Mouse (Mus musculus) lung, adult 2 months (tissue): ENCODE measurements around the gene Apobec1. TPM values are rescaled to one million over a fixed set of nuclear protein-coding genes. Genes with fewer than 3 reads are reported as not detected.

Experiments used
- DNase-seq: peaks from one replicate; pipeline ENCODE4 v3.0.0; 2022
- H3K4me1 ChIP-seq: fragments of 200-500 bp; 2 replicates; pipeline ENCODE4 v1.6.1; 2011; ENCODE audit warnings: low read length; ENCODE audit not compliant: control insufficient read depth, insufficient read depth
- H3K4me3 ChIP-seq: fragments of 200-500 bp; replicated peaks from 2 replicates; pipeline ENCODE3; 2011; ENCODE audit warnings: low read depth, mild to moderate bottlenecking, control low read depth, low read length; ENCODE audit errors: extremely low read depth
- CTCF ChIP-seq: fragments of 200-500 bp; IDR thresholded peaks from 2 replicates; pipeline ENCODE4 v1.5.1; 2011; ENCODE audit warnings: mild to moderate bottlenecking, low read length, control low read depth; ENCODE audit not compliant: insufficient read depth
- POLR2A ChIP-seq: fragments of 200-500 bp; IDR thresholded peaks from 2 replicates; pipeline ENCODE4 v1.6.1; 2011; ENCODE audit warnings: low read depth, mild to moderate bottlenecking, control low read depth, low read length, borderline replicate concordance; ENCODE audit errors: extremely low read depth
- whole genome bisulfite sequencing: fragments of 180-500 bp; shearing (Covaris S2); methylation state at CpG from one replicate; pipeline ENCODE4 v1.1.7; 2018; 5-methylcytosine and 5-hydroxymethylcytosine counted together
- polyA plus RNA-seq: library from polyadenylated mRNA; depleted of rRNA; stranded (reverse); fragments of >200 nt; gene quantifications from 2 replicates; pipeline ENCODE4 v1.2.3, GENCODE M21; 2012

Apobec1 gene
- polyA plus RNA-seq, 1 experiment = 23.2 TPM

- no peak for TF ChIP-seq POLR2A
- no peak for TF ChIP-seq CTCF
- H3K4me3 ChIP-seq = no peak overlapping the region
- H3K4me1 ChIP-seq = no peaks in the 10 kb centered on the region
- WGBS = 55% methylated on average over 1 of the region's 1 CpGs
- no peak for DNase-seq
Observed at GRCm38 (mm10) chr6:122569762-122570161, 32.5 kb downstream of the Apobec1 start.

- Histone ChIP-seq H3K4me1 (no peaks in the 10 kb centered on the region), H3K4me3 (no peak overlapping the region)
- 62% methylated on average over 5 of the region's 5 CpGs for WGBS
- TF ChIP-seq CTCF (no peak), POLR2A (no peak)
- DNase-seq = no peak
Observed at GRCm38 (mm10) chr6:122569113-122569512, 33.1 kb downstream of the Apobec1 start.

- no peaks in the 10 kb centered on the region for H3K4me1 ChIP-seq
- H3K4me3 ChIP-seq = no peak overlapping the region
- TF ChIP-seq POLR2A (no peak), CTCF (no peak)
- WGBS = 80% methylated on average over 9 of the region's 9 CpGs
- no peak for DNase-seq
Observed at GRCm38 (mm10) chr6:122565070-122565784, 37.0 kb downstream of the Apobec1 start.

- H3K4me1 ChIP-seq = no peaks in the 10 kb centered on the region
- no peak overlapping the region for H3K4me3 ChIP-seq
- DNase-seq = peak; percentile 32
- TF ChIP-seq CTCF (peak; percentile 84), POLR2A (no peak)
- 2% methylated on average over 6 of the region's 6 CpGs for WGBS
Observed at GRCm38 (mm10) chr6:122562463-122562862, 39.8 kb downstream of the Apobec1 start.

- WGBS = 77% methylated on average over 20 of the region's 20 CpGs
Observed at GRCm38 (mm10) chr6:122561005-122561404, 41.2 kb downstream of the Apobec1 start.

GRCm38 (mm10) chr6:122560427-122560826 is 41.8 kb downstream of the Apobec1 start:
- H3K4me3 ChIP-seq = no peak overlapping the region
- DNase-seq = peak; percentile 69
- WGBS = 9% methylated on average over 17 of the region's 17 CpGs
- no peaks in the 10 kb centered on the region for H3K4me1 ChIP-seq
- no peak for TF ChIP-seq POLR2A
- TF ChIP-seq CTCF = peak; percentile 83

More at GRCm38 (mm10) chr6:122561005-122561404, 41.2 kb downstream of the Apobec1 start:
- TF ChIP-seq POLR2A (no peak), CTCF (no peak)
- no peak for DNase-seq
- Histone ChIP-seq H3K4me1 (no peaks in the 10 kb centered on the region), H3K4me3 (no peak overlapping the region)

GRCm38 (mm10) chr6:122556959-122557561 is 45.2 kb downstream of the Apobec1 start:
- DNase-seq = peak; percentile 52
- H3K4me3 ChIP-seq = no peak overlapping the region
- TF ChIP-seq CTCF (peak; percentile 66), POLR2A (no peak)
- 17% methylated on average over 15 of the region's 15 CpGs for WGBS
- no peaks in the 10 kb centered on the region for H3K4me1 ChIP-seq

- 19% methylated on average over 7 of the region's 7 CpGs for WGBS
- H3K4me1 ChIP-seq = no peaks in the 10 kb centered on the region
- H3K4me3 ChIP-seq = no peak overlapping the region
- TF ChIP-seq POLR2A (no peak), CTCF (no peak)
- no peak for DNase-seq
Observed at GRCm38 (mm10) chr6:122555266-122555665, 47.0 kb downstream of the Apobec1 start.

- no peak for TF ChIP-seq POLR2A
- no peak for TF ChIP-seq CTCF
- no peak overlapping the region for H3K4me3 ChIP-seq
- 44% methylated on average over 6 of the region's 6 CpGs for WGBS
- DNase-seq = no peak
- H3K4me1 ChIP-seq = no peaks in the 10 kb centered on the region
Observed at GRCm38 (mm10) chr6:122554102-122554501, 48.1 kb downstream of the Apobec1 start.

GRCm38 (mm10) chr6:122553606-122554005 is 48.6 kb downstream of the Apobec1 start, which contains the start of gene Aicda:
Aicda (plus strand) TSS chr6:122553801.
- no peak for DNase-seq
- WGBS = 55% methylated on average over 9 of the region's 9 CpGs
- no peaks in the 10 kb centered on the region for H3K4me1 ChIP-seq
- no peak within 1 kb of the TSS for H3K4me3 ChIP-seq
- no peak for TF ChIP-seq CTCF
- TF ChIP-seq POLR2A = no peak
